Mouse (Mus musculus): Measurements from ENCODE around the gene Inha. TPM values are rescaled to one million over a fixed set of nuclear protein-coding genes. Genes with fewer than 3 reads are reported as not detected.

Gene Inha
- polyA plus RNA-seq, 2 experiments from 2014 or later, result not detected

- no peak for ATAC-seq
Measured at GRCm38 (mm10) chr1:75558388-75559178, 51.7 kb downstream of the Inha start.

GRCm38 (mm10) chr1:75559212-75559925, 52.5 kb downstream of the Inha start:
- ATAC-seq, result peak; percentile 74

Other genes with a start within 250 kb of the Inha start
- gene Ptprn, start 242.6 kb upstream of the Inha start, polyA plus RNA-seq (2017; shearing (Covaris generic)), result under 1 TPM; 0.22 to 0.61 TPM
- not detected for gene Resp18, start 228.7 kb upstream of the Inha start, polyA plus RNA-seq (2017; shearing (Covaris generic))
- 10 to 100 TPM; 56.0 to 90.5 TPM for gene Dnpep, start 189.1 kb upstream of the Inha start, polyA plus RNA-seq (2017; shearing (Covaris generic))
- gene Des, start 146.7 kb upstream of the Inha start, polyA plus RNA-seq (2017; shearing (Covaris generic)), result not detected
- under 1 TPM in 1 of 2 experiments, not detected in 1; 0.03 TPM for gene Speg, start 131.8 kb upstream of the Inha start, polyA plus RNA-seq (2017; shearing (Covaris generic))
- 10 to 100 TPM; 57.0 to 91.3 TPM for gene Gmppa, start 71.1 kb upstream of the Inha start, polyA plus RNA-seq (2017; shearing (Covaris generic))
- not detected for gene Asic4, start 56.6 kb upstream of the Inha start, polyA plus RNA-seq (2017; shearing (Covaris generic))
- gene Chpf, start 27.8 kb upstream of the Inha start, polyA plus RNA-seq (2017; shearing (Covaris generic)), result 1 to 10 TPM; 5.2 to 5.6 TPM
- gene Tmem198, start 27.5 kb upstream of the Inha start, polyA plus RNA-seq (2017; shearing (Covaris generic)), result not detected
- gene Obsl1, start 625 bp upstream of the Inha start, polyA plus RNA-seq (2017; shearing (Covaris generic)), result not detected
- gene Stk11ip, start 14.5 kb downstream of the Inha start, polyA plus RNA-seq (2017; shearing (Covaris generic)), result 10 to 100 TPM in 1 of 2 experiments, 1 to 10 TPM in 1; 10.0 to 18.3 TPM
- not detected for gene Slc4a3, start 39.2 kb downstream of the Inha start, polyA plus RNA-seq (2017; shearing (Covaris generic))

Data from CD4-positive, CD25-positive, alpha-beta regulatory T cell, adult 4 months (primary cell).